Mouse (Mus musculus) embryonic fibroblast, embryonic 13.5 days (primary cell): ENCODE measurements around the gene Efna2. TPM values are rescaled to one million over a fixed set of nuclear protein-coding genes. Genes with fewer than 3 reads are reported as not detected.

Source experiments
- H3K27ac ChIP-seq: 2 replicates; pipeline ENCODE4 v1.5.1; 2012; ENCODE audit warnings: low read length, control low read depth, inconsistent platforms; ENCODE audit not compliant: insufficient read depth
- H3K4me1 ChIP-seq: 2 replicates; pipeline ENCODE4 v1.6.1; 2011; ENCODE audit warnings: low read length; ENCODE audit not compliant: control insufficient read depth, insufficient read depth
- H3K4me3 ChIP-seq: 2 replicates; pipeline ENCODE4 v1.5.1; 2011; ENCODE audit warnings: mild to moderate bottlenecking, control low read depth, low read length; ENCODE audit not compliant: insufficient read depth
- CTCF ChIP-seq: IDR thresholded peaks from 2 replicates; pipeline ENCODE4 v1.5.1; 2011; ENCODE audit warnings: mild to moderate bottlenecking, control low read depth, low read length, moderate library complexity, borderline replicate concordance; ENCODE audit not compliant: insufficient read depth
- POLR2A ChIP-seq: IDR thresholded peaks from 2 replicates; pipeline ENCODE4 v1.6.1; 2011; ENCODE audit warnings: low read depth, mild to moderate bottlenecking, control low read depth, low read length, moderate library complexity
- polyA plus RNA-seq: library from polyadenylated mRNA; stranded (reverse); fragments of >200 nt; gene quantifications from 2 replicates; pipeline ENCODE4 v1.2.4, GENCODE M21; 2011; ENCODE audit warnings: low read depth; ENCODE audit not compliant: missing spikeins, insufficient read length

The Efna2 gene
- polyA plus RNA-seq, 1 experiment: 8.3 TPM

GRCm38 (mm10) chr10:80187739-80188138, 8.5 kb downstream of the Efna2 start:
- Histone ChIP-seq H3K27ac (no peak overlapping the region), H3K4me1 (peaks cover 2% of the 10 kb centered on the region; the same call in 1 of the 2 replicates), H3K4me3 (no peak overlapping the region)
- TF ChIP-seq CTCF (no peak), POLR2A (no peak)

GRCm38 (mm10) chr10:80188453-80189024, 9.3 kb downstream of the Efna2 start:
- Histone ChIP-seq H3K4me1 (peaks cover 2% of the 10 kb centered on the region; the same call in 1 of the 2 replicates), H3K27ac (no peak overlapping the region), H3K4me3 (no peak overlapping the region)
- TF ChIP-seq POLR2A: no peak
- no peak for TF ChIP-seq CTCF

GRCm38 (mm10) chr10:80189999-80190398, 10.7 kb downstream of the Efna2 start:
- Histone ChIP-seq H3K27ac (no peak overlapping the region), H3K4me1 (peaks cover 2% of the 10 kb centered on the region; the same call in 1 of the 2 replicates), H3K4me3 (no peak overlapping the region; the same call in 1 of the 2 replicates)
- no peak for TF ChIP-seq CTCF
- TF ChIP-seq POLR2A: no peak

GRCm38 (mm10) chr10:80190491-80191051, 11.3 kb downstream of the Efna2 start:
- Histone ChIP-seq H3K4me1 (peaks cover 2% of the 10 kb centered on the region; the same call in 1 of the 2 replicates), H3K27ac (no peak overlapping the region), H3K4me3 (peak overlapping the region; percentile 24; the same call in 1 of the 2 replicates)
- TF ChIP-seq CTCF (no peak), POLR2A (no peak)

GRCm38 (mm10) chr10:80193976-80194375, 14.7 kb downstream of the Efna2 start:
- no peak overlapping the region for H3K27ac ChIP-seq
- TF ChIP-seq CTCF: no peak
- TF ChIP-seq POLR2A: no peak

GRCm38 (mm10) chr10:80194441-80194840, 15.2 kb downstream of the Efna2 start:
- Histone ChIP-seq H3K4me3 (no peak overlapping the region), H3K27ac (no peak overlapping the region), H3K4me1 (peaks cover 2% of the 10 kb centered on the region; the same call in 1 of the 2 replicates)
- TF ChIP-seq CTCF (no peak), POLR2A (no peak)

More at GRCm38 (mm10) chr10:80193976-80194375, 14.7 kb downstream of the Efna2 start:
- Histone ChIP-seq H3K4me1 (peaks cover 2% of the 10 kb centered on the region; the same call in 1 of the 2 replicates), H3K4me3 (no peak overlapping the region)

GRCm38 (mm10) chr10:80196167-80196566, 16.9 kb downstream of the Efna2 start:
- no peak overlapping the region for H3K4me3 ChIP-seq
- TF ChIP-seq CTCF: no peak
- no peak for TF ChIP-seq POLR2A
- H3K27ac ChIP-seq: no peak overlapping the region
- no peaks in the 10 kb centered on the region for H3K4me1 ChIP-seq

- H3K4me1 ChIP-seq: no peaks in the 10 kb centered on the region
- H3K4me3 ChIP-seq: no peak overlapping the region
- no peak overlapping the region for H3K27ac ChIP-seq
- TF ChIP-seq CTCF (no peak), POLR2A (no peak)
Measured at GRCm38 (mm10) chr10:80196778-80197581, 17.7 kb downstream of the Efna2 start.

- Histone ChIP-seq H3K4me1 (no peaks in the 10 kb centered on the region), H3K27ac (no peak overlapping the region), H3K4me3 (no peak overlapping the region)
- TF ChIP-seq CTCF: peak; percentile 79; the same call in 1 of the 2 replicates
- TF ChIP-seq POLR2A: no peak
Measured at GRCm38 (mm10) chr10:80199440-80200008, 20.2 kb downstream of the Efna2 start.

- Histone ChIP-seq H3K4me1 (no peaks in the 10 kb centered on the region), H3K27ac (no peak overlapping the region), H3K4me3 (no peak overlapping the region)
- no peak for TF ChIP-seq CTCF
- TF ChIP-seq POLR2A: no peak
Measured at GRCm38 (mm10) chr10:80200485-80200884, 21.2 kb downstream of the Efna2 start.
